Mouse (Mus musculus) adipocyte (in vitro differentiated cells): Measurements from ENCODE around the gene H1f0.

ENCODE experiments used
- DNase-seq: peaks from one replicate; pipeline ENCODE4 v3.0.0-alpha.2; 2016; ENCODE audit warnings: low spot score

H1f0 gene

DNA sequence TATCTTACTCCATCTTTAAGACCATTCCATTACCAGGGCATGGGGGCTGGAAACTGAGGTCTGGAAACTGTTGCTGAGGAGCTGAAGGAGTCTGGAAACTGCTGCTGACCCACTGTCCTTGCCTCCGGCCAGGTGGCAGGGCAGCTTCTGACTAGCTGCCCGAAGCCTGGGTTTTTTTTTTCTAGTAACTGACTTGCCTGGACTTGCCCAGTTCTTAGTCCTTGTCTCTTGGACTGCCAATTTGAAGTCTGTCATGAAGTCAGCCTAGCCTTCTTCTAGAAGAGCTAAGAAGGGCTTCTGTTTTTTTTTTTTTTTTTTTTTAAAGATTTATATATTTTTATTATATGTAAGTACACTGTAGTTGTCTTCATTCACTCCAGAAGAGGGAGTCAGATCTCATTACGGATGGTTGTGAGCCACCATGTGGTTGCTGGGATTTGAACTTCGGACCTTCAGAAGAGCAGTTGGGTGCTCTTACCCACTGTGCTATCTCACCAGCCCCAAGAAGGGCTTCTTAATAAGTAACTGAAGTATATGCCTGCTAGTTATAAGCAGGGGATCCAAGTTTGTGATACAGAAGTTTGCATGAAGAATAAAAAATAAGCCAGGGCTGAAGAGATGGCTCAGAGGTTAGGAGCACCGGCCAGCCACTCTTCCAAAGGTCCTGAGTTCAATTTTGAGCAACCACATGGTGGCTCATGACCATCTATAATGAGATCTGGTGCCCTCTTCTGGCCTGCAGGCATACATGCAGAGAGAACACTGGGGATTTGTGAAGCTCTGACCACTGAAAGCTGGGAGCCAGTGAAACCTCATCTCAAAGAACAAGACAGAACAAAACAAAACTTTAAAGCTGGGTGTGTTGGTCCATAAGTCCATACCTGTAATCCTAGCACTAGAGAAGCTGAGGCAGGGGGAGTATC, 43.1 kb downstream of the H1f0 start:
- peak; percentile 74 for DNase-seq

DNA sequence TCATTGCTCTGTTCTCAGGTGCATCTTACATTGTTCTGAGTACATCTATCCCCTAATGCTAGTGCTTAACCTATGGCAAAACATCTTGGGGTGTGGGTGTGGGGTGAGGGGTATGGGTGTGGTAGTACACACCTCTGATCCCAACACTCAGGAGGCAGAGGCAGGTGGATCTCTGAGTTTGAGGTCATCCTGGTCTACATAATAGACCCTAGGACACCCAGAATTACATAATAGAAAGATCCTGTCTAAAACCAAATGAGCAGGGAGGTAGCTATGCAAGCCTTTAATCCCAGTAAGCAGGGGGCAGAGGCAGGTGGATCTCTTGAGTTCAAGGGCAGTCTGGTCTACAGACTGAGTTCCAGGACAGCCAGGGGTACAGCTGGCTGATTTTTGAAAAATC, 45.5 kb downstream of the H1f0 start:
- DNase-seq: no peak

DNA sequence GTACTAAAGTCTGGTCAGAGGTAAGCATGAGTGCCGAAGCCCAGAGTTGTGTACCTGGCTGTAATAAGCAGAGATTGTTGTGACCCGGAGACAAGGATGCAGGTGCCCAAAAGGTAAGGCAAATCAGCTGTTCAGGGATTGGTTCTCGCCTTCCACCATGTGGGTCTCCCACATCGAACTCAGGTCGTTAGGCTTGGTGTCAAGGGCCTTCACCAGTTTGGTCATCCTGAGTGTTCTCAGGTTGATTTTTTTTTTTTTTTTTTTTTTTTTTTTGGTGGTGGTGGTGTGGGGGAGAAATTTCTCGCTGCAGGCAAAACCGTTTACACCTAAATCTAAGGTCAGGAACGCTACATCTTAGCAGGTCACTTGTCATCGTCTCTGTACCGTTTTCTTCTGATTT, 46.2 kb downstream of the H1f0 start:
- DNase-seq: no peak

DNA sequence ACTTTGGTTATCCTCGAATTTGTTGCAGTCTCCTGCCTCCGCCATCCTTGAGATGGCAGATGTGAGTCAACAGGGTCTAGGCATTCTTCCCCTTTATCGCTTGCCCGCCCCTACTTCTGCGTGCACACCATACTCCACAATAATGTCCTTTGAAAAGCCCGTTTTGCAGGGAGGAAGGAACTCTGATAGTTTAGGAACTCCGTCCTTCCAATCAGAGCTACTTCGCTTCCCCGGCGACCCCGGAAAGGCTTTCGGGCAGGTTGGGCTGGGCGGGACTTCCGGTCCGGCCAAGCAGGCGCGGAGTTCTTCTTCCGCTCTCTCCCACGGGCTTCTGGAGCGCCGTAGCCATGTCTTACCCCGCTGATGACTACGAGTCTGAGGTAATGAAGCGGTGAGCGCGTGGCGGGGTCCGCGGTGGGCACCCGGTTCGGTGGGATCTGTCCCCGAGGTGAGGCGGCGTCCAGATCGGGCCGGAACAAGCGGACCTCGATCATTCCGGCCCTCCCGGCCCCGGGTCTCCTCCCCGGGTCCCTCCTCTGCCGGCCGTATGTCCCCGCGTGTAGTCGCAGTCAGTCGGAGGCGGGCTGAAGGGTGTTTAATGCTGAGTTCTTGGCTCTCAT, 46.8 kb downstream of the H1f0 start, which contains the start of gene Eif3l:
Eif3l (plus strand) TSS at position 267 of the 620 bp plus-strand sequence.
- peak; percentile 83 for DNase-seq

DNA sequence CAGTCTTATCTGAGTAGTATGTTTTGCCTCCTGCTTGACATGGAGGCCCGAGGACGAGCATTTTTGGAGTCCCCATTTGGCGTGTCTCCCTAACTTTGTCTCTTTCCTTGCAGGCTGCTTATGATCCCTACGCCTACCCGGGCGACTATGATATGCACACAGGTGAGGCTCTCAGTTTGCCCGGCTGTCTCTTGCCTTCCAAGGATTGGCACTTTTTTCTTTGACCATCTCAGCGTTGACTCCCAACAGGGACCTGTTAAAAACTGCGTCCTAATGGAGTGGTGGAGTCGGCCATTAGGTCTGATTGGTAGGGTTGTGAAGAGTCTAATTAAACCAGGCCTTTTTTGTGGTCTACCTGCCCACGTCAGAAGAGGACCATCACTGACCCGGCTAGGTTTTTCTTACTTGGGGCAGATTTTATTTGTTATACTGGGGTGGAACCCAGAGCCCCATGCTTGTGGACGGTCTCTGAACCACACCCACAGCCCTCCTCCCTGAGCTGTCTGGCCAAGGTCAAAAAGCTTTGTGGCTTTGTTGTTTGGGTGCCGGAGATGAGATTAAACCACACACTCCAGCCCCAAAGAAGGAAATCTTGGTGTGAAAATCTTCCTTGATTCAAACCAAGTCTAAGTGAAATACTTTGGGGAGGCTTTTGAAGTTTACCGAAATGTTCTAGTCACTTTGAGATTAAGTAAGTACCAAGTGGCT, 47.6 kb downstream of the H1f0 start:
- DNase-seq: no peak

DNA sequence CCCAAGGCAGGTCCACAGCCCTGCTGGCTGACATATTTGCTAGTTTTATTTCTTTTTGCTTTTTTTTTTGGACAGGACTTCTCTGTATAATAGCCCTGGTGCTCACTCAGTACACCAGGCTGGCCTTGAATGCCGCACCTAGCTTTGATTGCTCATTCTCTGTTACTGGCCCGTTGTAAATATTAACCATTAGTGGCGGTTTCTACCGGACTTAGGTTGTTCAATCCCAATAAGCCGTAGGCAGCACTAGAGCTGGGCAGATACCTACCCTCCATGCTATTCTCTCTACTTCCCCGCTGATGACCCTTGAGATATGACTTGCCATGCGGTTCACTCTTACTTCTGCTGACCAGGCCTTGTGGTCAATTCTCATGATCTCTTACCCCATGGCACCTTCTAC, 51.3 kb downstream of the H1f0 start:
- DNase-seq: no peak
